Mouse (Mus musculus) liver, embryonic 15.5 days (tissue): ENCODE measurements around the gene Wdr19. TPM values are rescaled to one million over a fixed set of nuclear protein-coding genes. Genes with fewer than 3 reads are reported as not detected.

Experiments
- ATAC-seq: fragments of 200-750 bp; cut with Nextera tagmentation; 2 replicates; pipeline ENCODE4 v1.8.0; 2017; ENCODE audit warnings: moderate number of reproducible peaks, mild to moderate bottlenecking, moderate library complexity; ENCODE audit not compliant: insufficient read depth
- H3K27ac ChIP-seq: fragments of 300-500 bp; sonication (generic); replicated peaks from 2 replicates; pipeline ENCODE4 v1.5.1; 2015; ENCODE audit warnings: mild to moderate bottlenecking, inconsistent platforms
- H3K27me3 ChIP-seq: fragments of 300-500 bp; sonication (generic); 2 replicates; pipeline ENCODE4 v1.6.1; 2015; ENCODE audit warnings: mild to moderate bottlenecking, inconsistent platforms
- H3K36me3 ChIP-seq: fragments of 300-500 bp; sonication (generic); replicated peaks from 2 replicates; pipeline ENCODE4 v1.6.1; 2015; ENCODE audit warnings: moderate library complexity, mild to moderate bottlenecking, inconsistent platforms
- H3K4me1 ChIP-seq: fragments of 300-500 bp; sonication (generic); replicated peaks from 2 replicates; pipeline ENCODE4 v1.6.1; 2015; ENCODE audit warnings: inconsistent platforms
- H3K4me2 ChIP-seq: fragments of 300-500 bp; sonication (generic); 2 replicates; pipeline ENCODE4 v1.6.1; 2015; ENCODE audit warnings: moderate library complexity, mild to moderate bottlenecking, inconsistent platforms
- H3K4me3 ChIP-seq: fragments of 300-500 bp; sonication (generic); replicated peaks from 2 replicates; pipeline ENCODE4 v1.5.1; 2015; ENCODE audit warnings: mild to moderate bottlenecking, inconsistent platforms
- H3K9ac ChIP-seq: fragments of 300-500 bp; sonication (generic); 2 replicates; pipeline ENCODE4 v1.6.1; 2015; ENCODE audit warnings: moderate library complexity, mild to moderate bottlenecking, inconsistent platforms
- H3K9me3 ChIP-seq: fragments of 300-500 bp; sonication (generic); replicated peaks from 2 replicates; pipeline ENCODE4 v1.6.1; 2016; ENCODE audit warnings: inconsistent platforms
- WGBS: fragments of 180-500 bp; shearing (Covaris S2); methylation state at CpG from one replicate; pipeline ENCODE4 v1.1.7; 2015; ENCODE audit warnings: mixed read lengths; ENCODE audit not compliant: insufficient replicate concordance; 5-methylcytosine and 5-hydroxymethylcytosine counted together
- polyA plus RNA-seq: library from polyadenylated mRNA; unstranded; fragments of >200 nt; fragmentation: Nextera tagmentation; extraction: Ambion mirVana; gene quantifications from 2 replicates; pipeline ENCODE4 v1.2.1, GENCODE M21; 2015

Gene Wdr19
- polyA plus RNA-seq, 1 experiment from 2014 or later: 0.86 TPM

- 81% methylated on average over 9 of the region's 9 CpGs for WGBS
Measured at GRCm38 (mm10) chr5:65305516-65305915, 106.0 kb downstream of the Wdr19 start.

GRCm38 (mm10) chr5:65308208-65308607 is 108.7 kb downstream of the Wdr19 start:
- 85% methylated on average over 7 of the region's 7 CpGs for WGBS
- Histone ChIP-seq H3K27ac (no peak overlapping the region), H3K4me1 (no peaks in the 10 kb centered on the region), H3K27me3 (no peaks in the 10 kb centered on the region), H3K9me3 (no peaks in the 10 kb centered on the region), H3K9ac (no peak overlapping the region), H3K36me3 (peaks cover 75% of the 10 kb centered on the region), H3K4me2 (no peak overlapping the region), H3K4me3 (no peak overlapping the region)
- no peak for ATAC-seq

More at GRCm38 (mm10) chr5:65305516-65305915, 106.0 kb downstream of the Wdr19 start:
- H3K9me3 ChIP-seq: no peaks in the 10 kb centered on the region
- no peak overlapping the region for H3K27ac ChIP-seq
- ATAC-seq: no peak
- no peaks in the 10 kb centered on the region for H3K27me3 ChIP-seq
- H3K4me3 ChIP-seq: no peak overlapping the region
- H3K9ac ChIP-seq: no peak overlapping the region
- no peaks in the 10 kb centered on the region; the same call in 1 of the 2 replicates for H3K4me1 ChIP-seq
- no peak overlapping the region for H3K4me2 ChIP-seq
- peaks cover 69% of the 10 kb centered on the region for H3K36me3 ChIP-seq

- no peaks in the 10 kb centered on the region for H3K9me3 ChIP-seq
- WGBS: 72% methylated on average over 3 of the region's 3 CpGs
- no peak for ATAC-seq
Measured at GRCm38 (mm10) chr5:65308866-65309265, 109.4 kb downstream of the Wdr19 start.

More at GRCm38 (mm10) chr5:65308866-65309265, 109.4 kb downstream of the Wdr19 start:
- Histone ChIP-seq H3K36me3 (peaks cover 77% of the 10 kb centered on the region), H3K27ac (no peak overlapping the region), H3K4me1 (no peaks in the 10 kb centered on the region), H3K27me3 (no peaks in the 10 kb centered on the region), H3K4me2 (no peak overlapping the region), H3K9ac (no peak overlapping the region), H3K4me3 (no peak overlapping the region)

Other genes starting within 250 kb of the Wdr19 start
- 0.47 and 0.60 TPM in 2 replicates for gene Tlr6, start 239.6 kb upstream of the Wdr19 start, polyA plus RNA-seq
- 11.9 and 12.7 TPM in 2 replicates for gene Fam114a1, start 229.6 kb upstream of the Wdr19 start, polyA plus RNA-seq
- 0.88 and 0.89 TPM in 2 replicates for gene Tmem156, start 107.6 kb upstream of the Wdr19 start, polyA plus RNA-seq
- 4.1 and 4.2 TPM in 2 replicates for gene Klhl5, start 92.2 kb upstream of the Wdr19 start, polyA plus RNA-seq
- gene Rfc1, start 136.0 kb downstream of the Wdr19 start, polyA plus RNA-seq: 25.7 and 34.8 TPM in 2 replicates
- 12.1 and 13.5 TPM in 2 replicates for gene Klb, start 148.6 kb downstream of the Wdr19 start, polyA plus RNA-seq
- gene Rpl9, start 191.7 kb downstream of the Wdr19 start, polyA plus RNA-seq: 510 and 530 TPM in 2 replicates
- 34.4 TPM in 2 replicates for gene Lias, start 191.8 kb downstream of the Wdr19 start, polyA plus RNA-seq
- gene Ugdh, start 236.3 kb downstream of the Wdr19 start, polyA plus RNA-seq: 18.5 and 22.2 TPM in 2 replicates